Mouse (Mus musculus) neural tube, embryonic 14.5 days (tissue): ENCODE data around the gene Pitx3. TPM values are rescaled to one million over a fixed set of nuclear protein-coding genes. Genes with fewer than 3 reads are reported as not detected.
A peak's percentile ranks its signal among the peaks of the same experiment; 100 is the strongest.
"Not testable (repeated sequence)": the region's sequence is repeated elsewhere in the genome, so short reads cannot be mapped to it uniquely, and the experiment has no call there.

Source experiments
- ATAC-seq: fragments of 200-750 bp; cut with Nextera tagmentation; 2 replicates; pipeline ENCODE4 v1.8.0; 2017; ENCODE audit warnings: low read depth, mild to moderate bottlenecking, moderate TSS enrichment, moderate library complexity
- H3K27ac ChIP-seq: fragments of 300-500 bp; sonication (generic); 2 replicates; pipeline ENCODE4 v1.5.1; 2014; ENCODE audit warnings: low read depth, mild to moderate bottlenecking, control low read depth, low read length, moderate library complexity, mixed read lengths
- H3K27me3 ChIP-seq: fragments of 300-500 bp; sonication (generic); 2 replicates; pipeline ENCODE4 v1.6.1; 2014; ENCODE audit warnings: low read length; ENCODE audit not compliant: control insufficient read depth, insufficient read depth
- H3K36me3 ChIP-seq: fragments of 300-500 bp; sonication (generic); 2 replicates; pipeline ENCODE4 v1.6.1; 2014; ENCODE audit warnings: low read length, mixed read lengths; ENCODE audit not compliant: control insufficient read depth, insufficient read depth
- H3K4me1 ChIP-seq: fragments of 300-500 bp; sonication (generic); 2 replicates; pipeline ENCODE4 v1.6.1; 2014; ENCODE audit warnings: low read length; ENCODE audit not compliant: control insufficient read depth, insufficient read depth
- H3K4me2 ChIP-seq: fragments of 300-500 bp; sonication (generic); 2 replicates; pipeline ENCODE4 v1.6.1; 2014; ENCODE audit warnings: mild to moderate bottlenecking, low read depth, low read length, control low read depth
- H3K4me3 ChIP-seq: fragments of 300-500 bp; sonication (generic); 2 replicates; pipeline ENCODE4 v1.5.1; 2014; ENCODE audit warnings: low read depth, low read length, control low read depth, mixed read lengths
- H3K9ac ChIP-seq: fragments of 300-500 bp; sonication (generic); replicated peaks from 2 replicates; pipeline ENCODE4 v1.6.1; 2014; ENCODE audit warnings: low read depth, mild to moderate bottlenecking, control low read depth, low read length, mixed read lengths
- H3K9me3 ChIP-seq: fragments of 300-500 bp; sonication (generic); 2 replicates; pipeline ENCODE4 v1.6.1; 2016; ENCODE audit warnings: low read length; ENCODE audit not compliant: control insufficient read depth
- WGBS: fragments of 180-500 bp; shearing (Covaris S2); extraction: QIAGEN DNeasy Blood & Tissue Kit; methylation state at CpG from one replicate; pipeline ENCODE4 v1.1.7; 2014; 5-methylcytosine and 5-hydroxymethylcytosine counted together
- polyA plus RNA-seq: library from polyadenylated mRNA; unstranded; fragments of >200 nt; fragmentation: Nextera tagmentation; extraction: Ambion mirVana; gene quantifications from 2 replicates; pipeline ENCODE4 v1.2.1, GENCODE M21; 2014

The Pitx3 gene
- polyA plus RNA-seq, 1 experiment from 2014 or later: not detected

GRCm38 (mm10) chr19:46169396-46169795 lies 21.3 kb upstream of the Pitx3 start:
- Histone ChIP-seq H3K4me3 (no peak overlapping the region), H3K4me1 (no peaks in the 10 kb centered on the region), H3K4me2 (no peak overlapping the region), H3K9me3 (no peaks in the 10 kb centered on the region), H3K36me3 (peaks cover 35% of the 10 kb centered on the region), H3K27ac (no peak overlapping the region), H3K27me3 (no peaks in the 10 kb centered on the region), H3K9ac (no peak overlapping the region)
- 92% methylated on average over 3 of the region's 3 CpGs for WGBS
- no peak for ATAC-seq

DNA sequence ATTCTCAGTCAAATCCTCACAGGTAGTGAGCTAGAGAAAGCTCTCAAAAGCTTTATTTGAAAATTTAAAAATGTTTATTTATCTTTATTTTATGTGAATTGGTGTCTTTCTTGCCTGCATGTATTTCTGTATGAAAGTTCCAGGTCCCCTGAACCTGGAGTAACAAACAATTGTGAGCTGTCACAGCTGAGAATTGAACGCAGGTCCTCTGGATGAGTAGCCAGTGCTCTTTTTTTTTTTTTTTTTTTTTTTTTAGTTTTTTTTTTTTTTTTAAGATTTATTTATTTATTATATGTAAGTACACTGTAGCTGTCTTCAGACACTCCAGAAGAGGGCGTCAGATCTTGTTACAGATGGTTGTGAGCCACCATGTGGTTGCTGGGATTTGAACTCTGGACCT lies 19.0 kb upstream of the Pitx3 start:
- H3K27me3 ChIP-seq, H3K4me1 ChIP-seq, H3K9me3 ChIP-seq, H3K9ac ChIP-seq, ATAC-seq, H3K4me2 ChIP-seq, H3K27ac ChIP-seq, H3K4me3 ChIP-seq: not testable (repeated sequence)
- peaks cover 28% of the 10 kb centered on the region; the same call in 1 of the 2 replicates for H3K36me3 ChIP-seq
- 78% methylated on average over 2 of the region's 2 CpGs for WGBS

DNA sequence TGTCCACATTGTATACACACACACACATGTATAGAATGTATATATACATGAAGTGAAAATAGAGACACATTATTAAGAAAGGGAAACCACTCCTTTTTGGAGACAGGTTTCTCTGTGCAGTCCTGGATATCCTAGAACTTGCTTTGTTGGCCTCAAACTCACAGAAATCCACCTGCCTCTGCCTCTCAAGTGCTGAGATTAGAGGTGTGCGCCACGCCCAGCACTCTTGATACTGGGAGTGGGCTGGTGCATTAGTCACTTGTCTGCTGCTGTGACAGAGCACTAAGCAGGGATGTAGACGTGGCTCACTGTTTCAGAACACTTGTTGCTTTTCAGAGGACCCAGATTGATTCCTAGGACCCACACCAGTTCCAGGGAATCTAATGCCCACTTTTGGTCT lies 17.8 kb upstream of the Pitx3 start:
- Histone ChIP-seq H3K27ac (no peak overlapping the region), H3K4me3 (no peak overlapping the region), H3K4me2 (no peak overlapping the region), H3K9ac (no peak overlapping the region), H3K27me3 (no peaks in the 10 kb centered on the region), H3K4me1 (no peaks in the 10 kb centered on the region), H3K36me3 (peaks cover 22% of the 10 kb centered on the region; the same call in 1 of the 2 replicates), H3K9me3 (no peaks in the 10 kb centered on the region)
- 93% methylated on average over 3 of the region's 3 CpGs for WGBS
- no peak for ATAC-seq

DNA sequence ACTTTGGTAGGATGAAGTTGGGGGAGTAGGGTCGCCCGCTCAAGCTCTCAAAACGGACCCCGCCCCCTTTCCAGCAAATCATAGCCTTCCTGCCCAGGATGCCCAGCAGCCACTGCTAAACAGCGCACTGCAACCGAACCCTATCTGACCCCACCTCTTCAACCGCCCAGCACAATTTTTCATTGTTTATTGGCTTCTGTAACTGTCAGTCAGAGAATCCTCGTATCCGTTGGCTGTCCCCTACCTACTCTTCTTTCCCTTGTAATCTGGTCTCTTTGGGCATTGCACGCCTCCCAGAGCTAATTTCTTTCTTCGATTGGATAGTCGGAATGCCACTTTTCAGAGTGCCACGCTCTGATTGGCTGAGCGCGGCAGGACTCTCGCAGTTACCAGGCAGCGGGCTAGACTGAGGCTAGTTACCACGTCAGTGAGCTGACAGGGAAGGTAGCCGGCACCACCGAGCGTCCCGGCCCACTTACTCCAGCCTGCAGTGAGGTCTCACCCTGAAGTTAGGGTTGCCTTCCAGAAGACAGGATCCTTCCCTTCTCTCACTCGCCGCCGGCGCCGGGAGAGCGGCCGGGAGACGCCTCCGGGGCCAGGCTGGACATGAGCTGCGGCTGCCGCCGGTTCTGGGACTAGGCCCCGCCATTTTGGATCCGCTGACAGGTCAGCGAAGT lies 4.1 kb upstream of the Pitx3 start, which contains the start of gene Gbf1:
Gene Gbf1 (plus strand): TSS at position 383 of the 677 bp plus-strand sequence.
- Histone ChIP-seq H3K4me3 (peak within 1 kb of the TSS; percentile 68), H3K4me2 (peak within 1 kb of the TSS; percentile 55), H3K9me3 (no peaks in the 10 kb centered on the region), H3K27me3 (peaks cover 28% of the 10 kb centered on the region), H3K27ac (peak within 1 kb of the TSS; percentile 24), H3K4me1 (peaks cover 30% of the 10 kb centered on the region), H3K9ac (peak within 1 kb of the TSS; percentile 46), H3K36me3 (no peaks in the 10 kb centered on the region)
- under 1% methylated on average over 37 of the region's 37 CpGs for WGBS
- ATAC-seq: peak; percentile 99

- Histone ChIP-seq H3K27me3 (peaks cover 41% of the 10 kb centered on the region), H3K27ac (no peak overlapping the region), H3K36me3 (no peaks in the 10 kb centered on the region), H3K9ac (no peak overlapping the region), H3K9me3 (no peaks in the 10 kb centered on the region), H3K4me2 (peak overlapping the region; percentile 80; the same call in 1 of the 2 replicates), H3K4me1 (peaks cover 26% of the 10 kb centered on the region), H3K4me3 (no peak overlapping the region; the same call in 1 of the 2 replicates)
- 27% methylated on average over 12 of the region's 12 CpGs for WGBS
- no peak for ATAC-seq
Measured at GRCm38 (mm10) chr19:46149091-46149490, 965 bp upstream of the Pitx3 start.

DNA sequence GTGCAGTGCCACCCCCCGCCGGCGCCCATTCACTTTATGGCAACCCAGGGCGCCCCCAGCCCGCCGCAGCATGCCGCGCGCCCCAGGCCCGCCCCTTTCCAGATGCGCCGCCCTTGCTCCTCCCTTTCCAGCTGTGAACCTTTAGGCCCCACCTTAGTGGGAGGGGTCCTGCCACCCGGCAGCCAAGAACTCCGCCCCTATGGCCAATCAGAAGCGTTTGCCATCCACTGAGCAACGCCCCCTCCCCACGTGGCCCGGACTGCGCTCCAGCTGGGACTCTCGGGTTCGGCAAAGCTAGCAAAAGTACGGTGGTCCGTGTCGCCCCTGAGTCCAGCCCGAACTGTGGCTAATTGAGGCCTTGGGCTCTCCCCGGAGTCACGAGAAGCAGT lies 240 bp upstream of the Pitx3 start:
- peak overlapping the region; percentile 80 for H3K4me2 ChIP-seq
- peaks cover 19% of the 10 kb centered on the region for H3K4me1 ChIP-seq
- ATAC-seq: 0 out of 2 replicates have a peak, but pooled peaks have one; percentile 21
- H3K27ac ChIP-seq: no peak overlapping the region
- H3K4me3 ChIP-seq: peak overlapping the region; percentile 39
- no peaks in the 10 kb centered on the region for H3K36me3 ChIP-seq
- peaks cover 42% of the 10 kb centered on the region for H3K27me3 ChIP-seq
- H3K9me3 ChIP-seq: no peaks in the 10 kb centered on the region
- WGBS: under 1% methylated on average over 27 of the region's 27 CpGs
- peak overlapping the region; percentile 28; the same call in 1 of the 2 replicates for H3K9ac ChIP-seq

- no peak overlapping the region for H3K27ac ChIP-seq
- 19% methylated on average over 6 of the region's 6 CpGs for WGBS
- no peaks in the 10 kb centered on the region for H3K9me3 ChIP-seq
- H3K36me3 ChIP-seq: no peaks in the 10 kb centered on the region
- H3K4me1 ChIP-seq: peaks cover 2% of the 10 kb centered on the region; the same call in 1 of the 2 replicates
- ATAC-seq: no peak
- no peak overlapping the region for H3K4me2 ChIP-seq
- H3K4me3 ChIP-seq: no peak overlapping the region
- H3K27me3 ChIP-seq: peaks cover 30% of the 10 kb centered on the region
- no peak overlapping the region for H3K9ac ChIP-seq
Measured at GRCm38 (mm10) chr19:46141091-46141490, 7.0 kb downstream of the Pitx3 start.

- Histone ChIP-seq H3K4me3 (no peak overlapping the region), H3K36me3 (no peaks in the 10 kb centered on the region), H3K9ac (no peak overlapping the region), H3K27ac (no peak overlapping the region), H3K4me1 (peaks cover 9% of the 10 kb centered on the region; the same call in 1 of the 2 replicates), H3K27me3 (peaks cover 26% of the 10 kb centered on the region), H3K4me2 (no peak overlapping the region), H3K9me3 (no peaks in the 10 kb centered on the region)
- WGBS: 57% methylated on average over 2 of the region's 2 CpGs
- no peak for ATAC-seq
Measured at GRCm38 (mm10) chr19:46140324-46140723, 7.8 kb downstream of the Pitx3 start.
